Mouse (Mus musculus) C2C12 (cell line): ENCODE measurements around the gene Smc6.

Source experiments
- CTCF ChIP-seq: IDR thresholded peaks from one replicate; pipeline ENCODE4 v1.5.1; 2011; ENCODE audit not compliant: control insufficient read depth, insufficient read depth, insufficient read length
- MAX ChIP-seq: IDR thresholded peaks from one replicate; pipeline ENCODE4 v1.6.1; 2011; ENCODE audit warnings: mild to moderate bottlenecking, control low read depth
- USF1 ChIP-seq: IDR thresholded peaks from one replicate; pipeline ENCODE4 v1.6.1; 2011; ENCODE audit warnings: low read depth, mild to moderate bottlenecking, control low read depth, moderate library complexity

DNA sequence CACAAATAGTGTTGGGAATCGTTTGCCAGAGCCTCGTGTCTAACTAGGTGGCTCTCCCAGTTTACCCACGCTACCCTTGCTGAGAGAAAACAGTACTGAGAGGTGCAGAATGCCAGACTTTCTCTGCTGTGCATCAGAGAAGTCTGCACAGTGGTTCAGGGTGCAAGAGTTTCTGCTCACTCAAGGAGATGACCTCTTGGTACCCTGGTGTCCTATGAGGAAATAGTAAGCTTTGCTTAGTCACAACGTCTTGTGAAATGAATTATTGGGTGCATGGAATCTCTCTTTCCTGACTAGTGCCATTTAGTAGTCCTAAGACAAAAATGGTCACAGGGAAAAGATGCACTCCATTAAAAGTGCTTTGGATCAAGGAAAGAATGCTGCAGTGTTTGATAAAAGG, 58.8 kb downstream of the Smc6 start:
- TF ChIP-seq CTCF (no peak), USF1 (no peak), MAX (no peak)
